Mouse (Mus musculus) midbrain, embryonic 13.5 days (tissue): Measurements from ENCODE around the gene Fbxl7. TPM values are rescaled to one million over a fixed set of nuclear protein-coding genes. Genes with fewer than 3 reads are reported as not detected.
A peak's percentile ranks its signal among the peaks of the same experiment; 100 is the strongest.

Experiments used
- ATAC-seq: fragments of 200-750 bp; cut with Nextera tagmentation; 2 replicates; pipeline ENCODE4 v1.8.0; 2017; ENCODE audit warnings: mild to moderate bottlenecking, moderate TSS enrichment, moderate library complexity
- H3K27ac ChIP-seq: fragments of 300-500 bp; sonication (generic); 2 replicates; pipeline ENCODE4 v1.5.1; 2015; ENCODE audit warnings: inconsistent platforms, mild to moderate bottlenecking, moderate library complexity
- H3K27me3 ChIP-seq: fragments of 300-500 bp; sonication (generic); 2 replicates; pipeline ENCODE4 v1.6.1; 2015; ENCODE audit warnings: mild to moderate bottlenecking, inconsistent platforms
- H3K36me3 ChIP-seq: fragments of 300-500 bp; sonication (generic); 2 replicates; pipeline ENCODE4 v1.6.1; 2015; ENCODE audit warnings: mild to moderate bottlenecking, inconsistent platforms
- H3K4me1 ChIP-seq: fragments of 300-500 bp; sonication (generic); replicated peaks from 2 replicates; pipeline ENCODE4 v1.6.1; 2015; ENCODE audit warnings: inconsistent platforms
- H3K4me2 ChIP-seq: fragments of 300-500 bp; sonication (generic); replicated peaks from 2 replicates; pipeline ENCODE4 v1.6.1; 2015; ENCODE audit warnings: moderate library complexity, mild to moderate bottlenecking, inconsistent platforms
- H3K4me3 ChIP-seq: fragments of 300-500 bp; sonication (generic); replicated peaks from 2 replicates; pipeline ENCODE4 v1.5.1; 2015; ENCODE audit warnings: mild to moderate bottlenecking, inconsistent platforms
- H3K9ac ChIP-seq: fragments of 300-500 bp; sonication (generic); replicated peaks from 2 replicates; pipeline ENCODE4 v1.6.1; 2015; ENCODE audit warnings: mild to moderate bottlenecking, inconsistent platforms
- H3K9me3 ChIP-seq: fragments of 300-500 bp; sonication (generic); 2 replicates; pipeline ENCODE4 v1.6.1; 2016; ENCODE audit warnings: mild to moderate bottlenecking, inconsistent platforms
- WGBS: fragments of 180-500 bp; shearing (Covaris S2); methylation state at CpG from one replicate; pipeline ENCODE4 v1.1.7; 2015; 5-methylcytosine and 5-hydroxymethylcytosine counted together
- polyA plus RNA-seq: library from polyadenylated mRNA; unstranded; fragments of >200 nt; fragmentation: Nextera tagmentation; extraction: Ambion mirVana; gene quantifications from 2 replicates; pipeline ENCODE4 v1.2.1, GENCODE M21; 2015

Gene Fbxl7
- 9.3 and 9.9 TPM in 2 replicates for polyA plus RNA-seq

GRCm38 (mm10) chr15:26895251-26895711, at the start of gene Fbxl7:
Gene Fbxl7 (minus strand): TSS chr15:26895580.
- Histone ChIP-seq H3K27me3 (peaks cover 6% of the 10 kb centered on the region), H3K4me1 (peaks cover 24% of the 10 kb centered on the region), H3K36me3 (no peaks in the 10 kb centered on the region), H3K9ac (peak within 1 kb of the TSS; percentile 83), H3K9me3 (no peaks in the 10 kb centered on the region), H3K4me3 (peak within 1 kb of the TSS; percentile 88), H3K27ac (peak within 1 kb of the TSS; percentile 81), H3K4me2 (peak within 1 kb of the TSS; percentile 77)
- WGBS: under 1% methylated on average over 47 of the region's 58 CpGs
- ATAC-seq: peak; percentile 95

- Histone ChIP-seq H3K9me3 (no peaks in the 10 kb centered on the region), H3K36me3 (no peaks in the 10 kb centered on the region), H3K4me3 (no peak overlapping the region), H3K4me2 (no peak overlapping the region), H3K9ac (no peak overlapping the region), H3K4me1 (no peaks in the 10 kb centered on the region), H3K27me3 (no peaks in the 10 kb centered on the region), H3K27ac (no peak overlapping the region)
- no peak for ATAC-seq
- WGBS: 81% methylated on average over 2 of the region's 2 CpGs
Measured at GRCm38 (mm10) chr15:26922026-26922425, 26.6 kb upstream of the Fbxl7 start.

GRCm38 (mm10) chr15:26913427-26913826, 18.0 kb upstream of the Fbxl7 start:
- Histone ChIP-seq H3K9me3 (no peaks in the 10 kb centered on the region), H3K27ac (no peak overlapping the region), H3K27me3 (no peaks in the 10 kb centered on the region), H3K4me1 (no peaks in the 10 kb centered on the region), H3K9ac (no peak overlapping the region), H3K4me2 (no peak overlapping the region), H3K4me3 (no peak overlapping the region), H3K36me3 (no peaks in the 10 kb centered on the region)
- no peak for ATAC-seq

- peak overlapping the region; percentile 81 for H3K27ac ChIP-seq
- peak overlapping the region; percentile 77 for H3K4me2 ChIP-seq
- no peaks in the 10 kb centered on the region for H3K9me3 ChIP-seq
- peaks cover 24% of the 10 kb centered on the region for H3K4me1 ChIP-seq
- peak overlapping the region; percentile 88 for H3K4me3 ChIP-seq
- ATAC-seq: no peak; the same call in 1 of the 2 replicates
- 0% methylated on average over 14 of the region's 14 CpGs for WGBS
- H3K27me3 ChIP-seq: peaks cover 6% of the 10 kb centered on the region
- H3K9ac ChIP-seq: peak overlapping the region; percentile 83
- H3K36me3 ChIP-seq: no peaks in the 10 kb centered on the region
Measured at GRCm38 (mm10) chr15:26895761-26896160, 381 bp upstream of the Fbxl7 start.

GRCm38 (mm10) chr15:26894801-26895229, 565 bp downstream of the Fbxl7 start:
- no peaks in the 10 kb centered on the region for H3K9me3 ChIP-seq
- H3K36me3 ChIP-seq: no peaks in the 10 kb centered on the region
- peaks cover 6% of the 10 kb centered on the region for H3K27me3 ChIP-seq
- H3K4me2 ChIP-seq: peak overlapping the region; percentile 77
- peak; percentile 90 for ATAC-seq
- under 1% methylated on average over 28 of the region's 28 CpGs for WGBS
- H3K9ac ChIP-seq: peak overlapping the region; percentile 83
- H3K4me1 ChIP-seq: peaks cover 24% of the 10 kb centered on the region
- peak overlapping the region; percentile 81 for H3K27ac ChIP-seq
- H3K4me3 ChIP-seq: peak overlapping the region; percentile 88

GRCm38 (mm10) chr15:26894031-26894655, 1.2 kb downstream of the Fbxl7 start:
- Histone ChIP-seq H3K9me3 (no peaks in the 10 kb centered on the region), H3K9ac (peak overlapping the region; percentile 83), H3K27me3 (peaks cover 6% of the 10 kb centered on the region), H3K4me3 (peak overlapping the region; percentile 88), H3K36me3 (no peaks in the 10 kb centered on the region), H3K4me2 (peak overlapping the region; percentile 77), H3K27ac (peak overlapping the region; percentile 81; the same call in 1 of the 2 replicates), H3K4me1 (peaks cover 24% of the 10 kb centered on the region)
- WGBS: under 1% methylated on average over 12 of the region's 12 CpGs
- ATAC-seq: peak; percentile 15; the same call in 1 of the 2 replicates

- 58% methylated on average over 4 of the region's 4 CpGs for WGBS
- Histone ChIP-seq H3K4me3 (peak overlapping the region; percentile 12; the same call in 1 of the 2 replicates), H3K27ac (no peak overlapping the region), H3K4me1 (peaks cover 24% of the 10 kb centered on the region), H3K9ac (no peak overlapping the region), H3K9me3 (no peaks in the 10 kb centered on the region), H3K4me2 (peak overlapping the region; percentile 34), H3K27me3 (peaks cover 6% of the 10 kb centered on the region), H3K36me3 (no peaks in the 10 kb centered on the region)
- ATAC-seq: no peak
Measured at GRCm38 (mm10) chr15:26893136-26893535, 2.2 kb downstream of the Fbxl7 start.

GRCm38 (mm10) chr15:26889971-26890370, 5.4 kb downstream of the Fbxl7 start:
- 78% methylated on average over 5 of the region's 5 CpGs for WGBS
- Histone ChIP-seq H3K4me1 (peaks cover 21% of the 10 kb centered on the region), H3K4me3 (no peak overlapping the region), H3K27ac (no peak overlapping the region), H3K4me2 (no peak overlapping the region), H3K9ac (no peak overlapping the region), H3K36me3 (no peaks in the 10 kb centered on the region), H3K27me3 (no peaks in the 10 kb centered on the region), H3K9me3 (no peaks in the 10 kb centered on the region)
- ATAC-seq: no peak

GRCm38 (mm10) chr15:26888170-26888569, 7.2 kb downstream of the Fbxl7 start:
- ATAC-seq: no peak
- Histone ChIP-seq H3K9me3 (no peaks in the 10 kb centered on the region), H3K4me1 (peaks cover 6% of the 10 kb centered on the region), H3K9ac (no peak overlapping the region), H3K27ac (no peak overlapping the region), H3K36me3 (no peaks in the 10 kb centered on the region), H3K27me3 (no peaks in the 10 kb centered on the region), H3K4me2 (no peak overlapping the region), H3K4me3 (no peak overlapping the region)
- WGBS: 65% methylated on average over 10 of the region's 10 CpGs

GRCm38 (mm10) chr15:26885979-26886378, 9.4 kb downstream of the Fbxl7 start:
- Histone ChIP-seq H3K9ac (no peak overlapping the region), H3K4me3 (no peak overlapping the region), H3K27ac (no peak overlapping the region), H3K4me2 (no peak overlapping the region), H3K9me3 (no peaks in the 10 kb centered on the region), H3K27me3 (no peaks in the 10 kb centered on the region), H3K4me1 (0 out of 2 replicates have a peak, but pooled peaks cover 3% of the 10 kb centered on the region), H3K36me3 (no peaks in the 10 kb centered on the region)
- 63% methylated on average over 2 of the region's 2 CpGs for WGBS
- ATAC-seq: no peak

- Histone ChIP-seq H3K9me3 (no peaks in the 10 kb centered on the region), H3K4me3 (no peak overlapping the region), H3K4me2 (no peak overlapping the region), H3K36me3 (no peaks in the 10 kb centered on the region), H3K27me3 (no peaks in the 10 kb centered on the region), H3K27ac (no peak overlapping the region), H3K9ac (no peak overlapping the region), H3K4me1 (peaks cover 14% of the 10 kb centered on the region)
- no peak for ATAC-seq
- 83% methylated on average over 8 of the region's 8 CpGs for WGBS
Measured at GRCm38 (mm10) chr15:26880212-26880956, 15.0 kb downstream of the Fbxl7 start.

- Histone ChIP-seq H3K4me1 (peaks cover 37% of the 10 kb centered on the region), H3K36me3 (no peaks in the 10 kb centered on the region), H3K4me2 (no peak overlapping the region), H3K27ac (no peak overlapping the region), H3K9me3 (no peaks in the 10 kb centered on the region), H3K27me3 (0 out of 2 replicates have a peak, but pooled peaks cover 3% of the 10 kb centered on the region), H3K9ac (no peak overlapping the region), H3K4me3 (no peak overlapping the region)
- 30% methylated on average over 4 of the region's 4 CpGs for WGBS
- ATAC-seq: peak; percentile 80
Measured at GRCm38 (mm10) chr15:26875687-26876086, 19.7 kb downstream of the Fbxl7 start.
